Mouse (Mus musculus) lung, postnatal 0 days (tissue): ENCODE results near the gene Ubqln1.
"Not testable (repeated sequence)": the region's sequence is repeated elsewhere in the genome, so short reads cannot be mapped to it uniquely, and the experiment has no call there.

Source experiments
- CTCF ChIP-seq: IDR thresholded peaks from 2 replicates; pipeline ENCODE4 v1.5.1; 2016; ENCODE audit warnings: antibody characterized with exemption, mild to moderate bottlenecking
- EP300 ChIP-seq: IDR thresholded peaks from 2 replicates; pipeline ENCODE4 v1.6.1; 2016; ENCODE audit warnings: antibody characterized with exemption, mild to moderate bottlenecking, control low read depth

GRCm38 (mm10) chr13:58146603-58147002 is 68.8 kb downstream of the Ubqln1 start:
- TF ChIP-seq CTCF, EP300: not testable (repeated sequence)
